Mouse (Mus musculus): ENCODE data around the gene Stard13.

DNA sequence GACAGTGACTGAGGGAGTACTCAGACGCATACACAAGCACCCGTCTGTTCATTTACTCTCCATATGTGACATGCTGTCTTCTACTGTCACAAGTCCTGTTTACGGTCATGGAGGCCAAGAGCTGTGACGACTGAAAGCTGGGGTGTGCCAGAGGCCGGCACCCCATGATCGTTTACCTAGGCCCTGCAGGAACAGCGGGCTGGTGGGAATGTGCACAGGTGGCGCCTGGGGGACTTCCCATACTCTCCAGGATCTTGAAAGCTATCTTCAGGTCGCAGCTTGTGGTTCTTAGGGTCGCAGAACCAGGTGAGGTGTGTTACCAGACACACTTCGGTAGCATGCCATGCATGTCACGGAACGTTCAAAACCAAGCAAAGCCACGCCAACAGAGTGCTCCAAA lies 99.9 kb downstream of the Stard13 start:
- TF ChIP-seq POLR2A (IDR thresholded peaks at IDR 0.05; ENCODE audit: borderline replicate concordance, extremely low read depth, low read depth, low read length): no peak
- TF ChIP-seq CTCF (IDR thresholded peaks at IDR 0.05; ENCODE audit: insufficient read depth, low read length): no peak
